Mouse (Mus musculus) MEL (cell line): ENCODE results near the gene Cdh6. TPM values are rescaled to one million over a fixed set of nuclear protein-coding genes. Genes with fewer than 3 reads are reported as not detected.

ENCODE experiments used
- DNase-seq: peaks from one replicate; pipeline ENCODE4 v3.0.0; 2011; ENCODE audit warnings: low read depth, low spot score
- H3K27ac ChIP-seq: 2 replicates; pipeline ENCODE4 v1.5.1; 2012; ENCODE audit warnings: low read depth, mild to moderate bottlenecking, control low read depth, low read length, moderate library complexity; ENCODE audit not compliant: control insufficient read depth
- H3K27me3 ChIP-seq, 2 experiments: fragments of 150-350 bp in 1 of 2; sonication (generic) in 1 of 2; 2 replicates each; pipeline ENCODE4 v1.6.1; 2012; ENCODE audit warnings: low read length in 2 of 2, mild to moderate bottlenecking in 2 of 2, improper control_type of control experiment in 1 of 2, moderate library complexity in 1 of 2; ENCODE audit not compliant: insufficient read depth in 2 of 2, control insufficient read depth in 1 of 2
- H3K36me3 ChIP-seq, 2 experiments: 2 replicates each; pipeline ENCODE4 v1.6.1; 2012 to 2014; ENCODE audit warnings: low read length in 2 of 2, improper control_type of control experiment in 1 of 2, inconsistent platforms in 1 of 2, mild to moderate bottlenecking in 1 of 2; ENCODE audit not compliant: insufficient read depth in 2 of 2, control insufficient read depth in 1 of 2
- H3K4me1 ChIP-seq, 2 experiments: fragments of 150-350 bp in 1 of 2; sonication (generic) in 1 of 2; 2 replicates each; pipeline ENCODE4 v1.6.1; 2012; ENCODE audit warnings: low read length in 2 of 2, improper control_type of control experiment in 1 of 2, mild to moderate bottlenecking in 1 of 2; ENCODE audit not compliant: insufficient read depth in 2 of 2, control insufficient read depth in 1 of 2
- H3K4me3 ChIP-seq, 2 experiments: fragments of 150-350 bp in 1 of 2; sonication (generic) in 1 of 2; 2 replicates each; pipeline ENCODE4 v1.5.1; 2012; ENCODE audit warnings: low read depth in 2 of 2, low read length in 2 of 2, mild to moderate bottlenecking in 2 of 2, moderate library complexity in 2 of 2, control low read depth in 1 of 2, improper control_type of control experiment in 1 of 2; ENCODE audit not compliant: control insufficient read depth in 1 of 2, insufficient read depth in 1 of 2
- H3K79me2 ChIP-seq: 2 replicates; pipeline ENCODE4 v1.6.1; 2012; ENCODE audit warnings: mild to moderate bottlenecking, low read length, moderate library complexity; ENCODE audit not compliant: control insufficient read depth, poor library complexity, insufficient read depth
- H3K9ac ChIP-seq: 2 replicates; pipeline ENCODE4 v1.6.1; 2012; ENCODE audit warnings: low read depth, mild to moderate bottlenecking, control low read depth, low read length, moderate library complexity; ENCODE audit not compliant: control insufficient read depth, poor library complexity, severe bottlenecking
- H3K9me3 ChIP-seq: fragments of 150-350 bp; sonication (generic); replicated peaks from 2 replicates; pipeline ENCODE4 v1.6.1; 2012; ENCODE audit warnings: mild to moderate bottlenecking, low read length, improper control_type of control experiment, moderate library complexity; ENCODE audit not compliant: insufficient read depth
- BHLHE40 ChIP-seq: IDR thresholded peaks from 2 replicates; pipeline ENCODE4 v1.6.1; 2012; ENCODE audit warnings: low read depth, mild to moderate bottlenecking, inconsistent platforms, low read length, improper control_type of control experiment, borderline replicate concordance
- CHD1 ChIP-seq: IDR thresholded peaks from 2 replicates; pipeline ENCODE4 v1.6.1; 2012; ENCODE audit warnings: low read depth, mild to moderate bottlenecking, inconsistent platforms, low read length, improper control_type of control experiment
- CHD2 ChIP-seq: IDR thresholded peaks from 2 replicates; pipeline ENCODE4 v1.6.1; 2011; ENCODE audit warnings: low read length, improper control_type of control experiment
- CTCF ChIP-seq, 3 experiments: IDR thresholded peaks in 2 of 3; conservative IDR thresholded peaks in 1 of 3; 2 replicates each; pipeline ENCODE4 v1.5.1; 2011 to 2012; ENCODE audit warnings: low read length in 3 of 3, low read depth in 2 of 3, mild to moderate bottlenecking in 2 of 3, improper control_type of control experiment in 1 of 3, inconsistent platforms in 1 of 3, mixed read lengths in 1 of 3, moderate library complexity in 1 of 3; ENCODE audit not compliant: control insufficient read depth in 1 of 3, insufficient read depth in 1 of 3, poor library complexity in 1 of 3, severe bottlenecking in 1 of 3
- E2F4 ChIP-seq: IDR thresholded peaks from 2 replicates; pipeline ENCODE4 v1.6.1; 2011; ENCODE audit warnings: low read depth, low read length, improper control_type of control experiment, borderline replicate concordance
- ELF1 ChIP-seq: IDR thresholded peaks from 2 replicates; pipeline ENCODE4 v1.6.1; 2014; ENCODE audit warnings: low read depth, mild to moderate bottlenecking, inconsistent platforms, low read length, improper control_type of control experiment, moderate library complexity
- EP300 ChIP-seq, 2 experiments: IDR thresholded peaks; 2 replicates each; pipeline ENCODE4 v1.6.1; 2011; ENCODE audit warnings: improper control_type of control experiment in 2 of 2, low read length in 2 of 2, low read depth in 1 of 2, mild to moderate bottlenecking in 1 of 2
- GATA1 ChIP-seq: IDR thresholded peaks from 2 replicates; pipeline ENCODE4 v1.6.1; 2011; ENCODE audit warnings: low read depth, low read length, improper control_type of control experiment
- HCFC1 ChIP-seq: IDR thresholded peaks from 2 replicates; pipeline ENCODE4 v1.6.1; 2012; ENCODE audit warnings: low read depth, mild to moderate bottlenecking, inconsistent platforms, low read length, improper control_type of control experiment, moderate library complexity
- JUND ChIP-seq: IDR thresholded peaks from 2 replicates; pipeline ENCODE4 v1.6.1; 2011; ENCODE audit warnings: low read depth, mild to moderate bottlenecking, improper control_type of control experiment, low read length
- KAT2A ChIP-seq: conservative IDR thresholded peaks from 2 replicates; pipeline ENCODE4 v1.6.1; 2012; ENCODE audit warnings: low read depth, low read length, improper control_type of control experiment, inconsistent platforms
- MAFK ChIP-seq: IDR thresholded peaks from 2 replicates; pipeline ENCODE4 v1.6.1; 2011; ENCODE audit warnings: low read depth, mild to moderate bottlenecking, low read length, improper control_type of control experiment, borderline replicate concordance
- MAZ ChIP-seq: IDR thresholded peaks from 2 replicates; pipeline ENCODE4 v1.6.1; 2012; ENCODE audit warnings: low read depth, mild to moderate bottlenecking, inconsistent platforms, low read length, improper control_type of control experiment
- MEF2A ChIP-seq: IDR thresholded peaks from 2 replicates; pipeline ENCODE4 v1.6.1; 2014; ENCODE audit warnings: low read depth, mild to moderate bottlenecking, inconsistent platforms, low read length, improper control_type of control experiment; ENCODE audit not compliant: poor library complexity, insufficient replicate concordance, severe bottlenecking; ENCODE audit errors: extremely low read depth
- MXI1 ChIP-seq: IDR thresholded peaks from 2 replicates; pipeline ENCODE4 v1.6.1; 2011; ENCODE audit warnings: mild to moderate bottlenecking, low read depth, low read length, improper control_type of control experiment
- MYB ChIP-seq: IDR thresholded peaks from 2 replicates; pipeline ENCODE4 v1.6.1; 2011; ENCODE audit warnings: mild to moderate bottlenecking, low read depth, low read length, improper control_type of control experiment
- NELFE ChIP-seq: IDR thresholded peaks from 2 replicates; pipeline ENCODE4 v1.6.1; 2011; ENCODE audit warnings: low read depth, low read length, improper control_type of control experiment
- POLR2A ChIP-seq, 2 experiments: IDR thresholded peaks; 2 replicates each; pipeline ENCODE4 v1.6.1; 2011 to 2012; ENCODE audit warnings: low read length in 2 of 2, mild to moderate bottlenecking in 2 of 2, control low read depth in 1 of 2, improper control_type of control experiment in 1 of 2, low read depth in 1 of 2, moderate library complexity in 1 of 2; ENCODE audit not compliant: control insufficient read depth in 1 of 2, insufficient read depth in 1 of 2, poor library complexity in 1 of 2
- POLR2AphosphoS2 ChIP-seq: IDR thresholded peaks from 2 replicates; pipeline ENCODE4 v1.6.1; 2011; ENCODE audit warnings: low read length, improper control_type of control experiment
- SIN3A ChIP-seq: IDR thresholded peaks from 2 replicates; pipeline ENCODE4 v1.6.1; 2012; ENCODE audit warnings: low read length, improper control_type of control experiment, inconsistent platforms
- TAL1 ChIP-seq: IDR thresholded peaks from 2 replicates; pipeline ENCODE4 v1.6.1; 2012; ENCODE audit warnings: mild to moderate bottlenecking, inconsistent platforms, low read length, moderate library complexity, mixed read lengths
- TBP ChIP-seq: IDR thresholded peaks from 2 replicates; pipeline ENCODE4 v1.8.0; 2011; ENCODE audit warnings: low read depth, low read length, improper control_type of control experiment
- UBTF ChIP-seq: IDR thresholded peaks from 2 replicates; pipeline ENCODE4 v1.6.1; 2012; ENCODE audit warnings: low read depth, mild to moderate bottlenecking, inconsistent platforms, low read length, improper control_type of control experiment, moderate library complexity, borderline replicate concordance; ENCODE audit not compliant: insufficient read depth
- USF1 ChIP-seq: IDR thresholded peaks from 2 replicates; pipeline ENCODE4 v1.6.1; 2014; ENCODE audit warnings: low read depth, mild to moderate bottlenecking, inconsistent platforms, low read length, improper control_type of control experiment, moderate library complexity
- USF2 ChIP-seq, 2 experiments: IDR thresholded peaks; 2 replicates each; pipeline ENCODE4 v1.6.1; 2011 to 2012; ENCODE audit warnings: improper control_type of control experiment in 2 of 2, low read length in 2 of 2, borderline replicate concordance in 1 of 2, inconsistent platforms in 1 of 2, low read depth in 1 of 2, mild to moderate bottlenecking in 1 of 2; ENCODE audit not compliant: insufficient read depth in 1 of 2
- ZMIZ1 ChIP-seq: IDR thresholded peaks from 2 replicates; pipeline ENCODE4 v1.6.1; 2012; ENCODE audit warnings: low read depth, mild to moderate bottlenecking, inconsistent platforms, low read length, improper control_type of control experiment, moderate library complexity
- polyA plus RNA-seq, 2 experiments: library from polyadenylated mRNA; stranded (reverse) in 1 of 2; unstranded in 1 of 2; fragments of >175 nt in 1 of 2; fragments of >200 nt in 1 of 2; gene quantifications; 2 replicates each; pipeline versions ENCODE4 v1.2.1 to v1.2.4; 2012; ENCODE audit warnings: low replicate concordance in 2 of 2, low read depth in 1 of 2; ENCODE audit not compliant: insufficient read length in 2 of 2, insufficient read depth in 1 of 2, missing spikeins in 1 of 2
- total RNA-seq: library from RNA; depleted of rRNA; stranded (reverse); fragments of 300-350 nt; gene quantifications from 2 replicates; pipeline ENCODE4 v1.2.3, GENCODE M21; 2012

Cdh6 gene
- total and polyA plus RNA-seq, 3 experiments: not detected

DNA sequence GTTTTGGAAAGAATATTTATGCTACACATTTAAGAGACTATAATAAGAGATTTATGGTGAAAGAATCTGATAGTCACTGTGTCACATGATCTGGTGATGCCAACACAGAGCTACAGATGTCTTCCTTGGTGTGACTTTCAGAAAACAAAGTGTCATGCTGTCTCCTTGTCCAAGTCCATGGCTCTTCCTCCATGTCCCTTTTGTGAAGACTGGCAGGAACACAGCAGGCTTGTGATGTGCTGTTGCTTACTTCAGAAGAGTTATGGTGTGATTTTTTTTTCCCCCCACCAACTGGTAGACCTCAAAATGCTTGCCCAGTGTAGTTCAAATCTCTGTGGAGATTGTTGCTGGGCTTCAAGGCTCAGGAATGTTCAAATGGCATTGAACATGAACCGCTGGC, 43.7 kb upstream of the Cdh6 start:
- TF ChIP-seq JUND (no peak), BHLHE40 (no peak), CTCF (IDR thresholded peaks at IDR 0.05 in 2 of 3, conservative IDR thresholded peaks at IDR 0.05 in 1 of 3; ENCODE audit: control insufficient read depth in 1 of 3, insufficient read depth in 1 of 3, low read depth in 2 of 3, low read length in 3 of 3, poor library complexity in 1 of 3, severe bottlenecking in 1 of 3) (no peak), ELF1 (no peak), USF1 (no peak), HCFC1 (no peak), SIN3A (no peak), EP300 (IDR thresholded peaks at IDR 0.05; ENCODE audit: low read depth in 1 of 2, low read length in 2 of 2) (no peak), USF2 (IDR thresholded peaks at IDR 0.05; ENCODE audit: borderline replicate concordance in 1 of 2, insufficient read depth in 1 of 2, low read depth in 1 of 2, low read length in 2 of 2) (no peak), CHD1 (no peak), MAFK (no peak), CHD2 (no peak), KAT2A (no peak), MXI1 (no peak)
- Histone ChIP-seq H3K27me3 (no peaks in the 10 kb centered on the region; a peak in 1 of 4 replicates), H3K9ac (no peak overlapping the region), H3K79me2 (no peaks in the 10 kb centered on the region), H3K27ac (no peak overlapping the region), H3K36me3 (no peaks in the 10 kb centered on the region), H3K4me1 (no peaks in the 10 kb centered on the region), H3K4me3 (no peak overlapping the region), H3K9me3 (no peaks in the 10 kb centered on the region)
- no peak for DNase-seq

DNA sequence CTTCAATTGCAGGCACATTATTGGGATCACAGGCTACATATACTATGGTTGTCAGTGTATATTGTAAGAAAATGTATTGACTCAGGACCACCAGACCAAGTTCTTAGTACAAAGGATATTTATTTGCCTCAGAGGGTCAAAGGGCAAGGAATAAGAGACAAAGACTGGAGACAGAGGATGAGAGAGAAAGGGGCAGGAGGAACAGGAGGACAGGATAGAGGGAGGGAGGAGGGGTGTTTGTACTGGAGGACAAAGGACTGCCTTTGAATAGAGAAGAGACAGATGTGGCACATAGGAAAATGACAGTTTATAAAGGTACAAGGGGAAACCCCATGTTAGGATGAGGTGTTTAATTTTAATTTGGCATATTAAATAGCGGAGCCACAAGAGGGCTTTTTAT, 39.5 kb upstream of the Cdh6 start:
- TF ChIP-seq UBTF (no peak), MEF2A (no peak), TAL1 (no peak), CTCF (IDR thresholded peaks at IDR 0.05 in 2 of 3, conservative IDR thresholded peaks at IDR 0.05 in 1 of 3; ENCODE audit: control insufficient read depth in 1 of 3, insufficient read depth in 1 of 3, low read depth in 2 of 3, low read length in 3 of 3, poor library complexity in 1 of 3, severe bottlenecking in 1 of 3) (no peak), E2F4 (no peak), NELFE (no peak), USF1 (no peak), TBP (no peak), CHD1 (no peak), CHD2 (no peak), POLR2A (IDR thresholded peaks at IDR 0.05; ENCODE audit: control insufficient read depth in 1 of 2, insufficient read depth in 1 of 2, low read depth in 1 of 2, low read length in 2 of 2, poor library complexity in 1 of 2) (no peak), GATA1 (no peak), SIN3A (no peak), MXI1 (no peak), ZMIZ1 (no peak), POLR2AphosphoS2 (no peak), BHLHE40 (no peak), MYB (no peak), USF2 (IDR thresholded peaks at IDR 0.05; ENCODE audit: borderline replicate concordance in 1 of 2, insufficient read depth in 1 of 2, low read depth in 1 of 2, low read length in 2 of 2) (no peak), MAZ (no peak)
- no peaks in the 10 kb centered on the region for H3K27me3 ChIP-seq
- H3K79me2 ChIP-seq: no peaks in the 10 kb centered on the region
- H3K9me3 ChIP-seq: no peaks in the 10 kb centered on the region
- H3K36me3 ChIP-seq: no peaks in the 10 kb centered on the region
- DNase-seq: no peak
- H3K27ac ChIP-seq: no peak overlapping the region
- H3K4me1 ChIP-seq: no peaks in the 10 kb centered on the region
- H3K4me3 ChIP-seq: no peak overlapping the region
- H3K9ac ChIP-seq: no peak overlapping the region
